Mouse (Mus musculus) heart, embryonic 13.5 days (tissue): ENCODE data around the gene Csnk1e. TPM values are rescaled to one million over a fixed set of nuclear protein-coding genes. Genes with fewer than 3 reads are reported as not detected.

Source experiments
- ATAC-seq: fragments of 200-750 bp; cut with Nextera tagmentation; 2 replicates; pipeline ENCODE4 v1.8.0; 2017; ENCODE audit warnings: moderate TSS enrichment; ENCODE audit not compliant: insufficient number of reproducible peaks, low FRiP score, low TSS enrichment; ENCODE audit errors: extremely low read depth
- H3K27ac ChIP-seq: fragments of 300-500 bp; sonication (generic); replicated peaks from 2 replicates; pipeline ENCODE4 v1.5.1; 2015; ENCODE audit warnings: moderate library complexity, mild to moderate bottlenecking, inconsistent platforms
- H3K27me3 ChIP-seq: fragments of 300-500 bp; sonication (generic); replicated peaks from 2 replicates; pipeline ENCODE4 v1.6.1; 2015; ENCODE audit warnings: mild to moderate bottlenecking, inconsistent platforms
- H3K36me3 ChIP-seq: fragments of 300-500 bp; sonication (generic); 2 replicates; pipeline ENCODE4 v1.6.1; 2015; ENCODE audit warnings: mild to moderate bottlenecking, inconsistent platforms
- H3K4me1 ChIP-seq: fragments of 300-500 bp; sonication (generic); 2 replicates; pipeline ENCODE4 v1.6.1; 2015; ENCODE audit warnings: inconsistent platforms
- H3K4me2 ChIP-seq: fragments of 300-500 bp; sonication (generic); 2 replicates; pipeline ENCODE4 v1.6.1; 2015; ENCODE audit warnings: inconsistent platforms, mild to moderate bottlenecking, moderate library complexity
- H3K4me3 ChIP-seq: fragments of 300-500 bp; sonication (generic); 2 replicates; pipeline ENCODE4 v1.5.1; 2015; ENCODE audit warnings: moderate library complexity, mild to moderate bottlenecking, inconsistent platforms
- H3K9ac ChIP-seq: fragments of 300-500 bp; sonication (generic); 2 replicates; pipeline ENCODE4 v1.6.1; 2015; ENCODE audit warnings: inconsistent platforms, mild to moderate bottlenecking, moderate library complexity
- H3K9me3 ChIP-seq: fragments of 300-500 bp; sonication (generic); 2 replicates; pipeline ENCODE4 v1.6.1; 2016; ENCODE audit warnings: inconsistent platforms
- WGBS: fragments of 180-500 bp; shearing (Covaris S2); methylation state at CpG from one replicate; pipeline ENCODE4 v1.1.7; 2015; ENCODE audit warnings: mixed read lengths; 5-methylcytosine and 5-hydroxymethylcytosine counted together
- polyA plus RNA-seq: library from polyadenylated mRNA; unstranded; fragments of >200 nt; fragmentation: Nextera tagmentation; extraction: Ambion mirVana; gene quantifications from 2 replicates; pipeline ENCODE4 v1.2.1, GENCODE M21; 2015

The Csnk1e gene
- polyA plus RNA-seq, 1 experiment from 2014 or later: 64.8 TPM

- Histone ChIP-seq H3K36me3 (peaks cover 73% of the 10 kb centered on the region), H3K27me3 (no peaks in the 10 kb centered on the region), H3K4me1 (peaks cover 14% of the 10 kb centered on the region), H3K9ac (no peak overlapping the region), H3K4me2 (no peak overlapping the region), H3K27ac (no peak overlapping the region), H3K4me3 (no peak overlapping the region), H3K9me3 (no peaks in the 10 kb centered on the region)
- WGBS: 86% methylated on average over 11 of the region's 11 CpGs
- no peak for ATAC-seq
These were observed 36.7 kb downstream of the Csnk1e start for GRCm38 (mm10) chr15:79418677-79419076.

GRCm38 (mm10) chr15:79418265-79418664 lies 37.1 kb downstream of the Csnk1e start:
- 93% methylated on average over 3 of the region's 3 CpGs for WGBS

DNA sequence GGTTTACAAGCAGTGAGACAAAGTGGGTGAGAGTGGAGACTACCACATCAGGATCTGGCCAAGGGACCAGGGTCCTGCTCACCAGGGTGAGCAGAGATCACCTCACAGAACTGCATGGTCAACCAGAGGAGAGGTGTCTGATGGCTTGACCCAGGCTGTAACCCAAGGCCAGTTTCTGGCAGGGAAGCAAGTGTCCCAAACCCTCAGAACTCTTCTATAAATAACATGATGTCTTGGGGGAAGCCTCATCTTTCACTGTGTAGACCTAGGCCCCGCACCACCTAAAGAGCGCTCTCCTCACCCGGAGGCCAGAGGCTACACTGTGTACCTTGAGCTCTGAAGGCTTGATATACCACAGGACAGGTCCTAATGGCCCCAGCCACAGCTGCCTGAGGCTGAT lies 38.0 kb downstream of the Csnk1e start:
- Histone ChIP-seq H3K4me3 (no peak overlapping the region), H3K4me2 (no peak overlapping the region), H3K36me3 (peaks cover 60% of the 10 kb centered on the region), H3K27me3 (no peaks in the 10 kb centered on the region), H3K27ac (no peak overlapping the region), H3K9ac (no peak overlapping the region), H3K4me1 (peaks cover 10% of the 10 kb centered on the region), H3K9me3 (no peaks in the 10 kb centered on the region)
- ATAC-seq: no peak
- WGBS: 94% methylated on average over 3 of the region's 3 CpGs

More at GRCm38 (mm10) chr15:79418265-79418664, 37.1 kb downstream of the Csnk1e start:
- no peak for ATAC-seq
- H3K36me3 ChIP-seq: peaks cover 68% of the 10 kb centered on the region
- no peak overlapping the region for H3K4me2 ChIP-seq
- no peak overlapping the region for H3K27ac ChIP-seq
- H3K4me3 ChIP-seq: no peak overlapping the region
- H3K27me3 ChIP-seq: no peaks in the 10 kb centered on the region
- H3K4me1 ChIP-seq: peaks cover 14% of the 10 kb centered on the region
- no peaks in the 10 kb centered on the region for H3K9me3 ChIP-seq
- no peak overlapping the region for H3K9ac ChIP-seq

DNA sequence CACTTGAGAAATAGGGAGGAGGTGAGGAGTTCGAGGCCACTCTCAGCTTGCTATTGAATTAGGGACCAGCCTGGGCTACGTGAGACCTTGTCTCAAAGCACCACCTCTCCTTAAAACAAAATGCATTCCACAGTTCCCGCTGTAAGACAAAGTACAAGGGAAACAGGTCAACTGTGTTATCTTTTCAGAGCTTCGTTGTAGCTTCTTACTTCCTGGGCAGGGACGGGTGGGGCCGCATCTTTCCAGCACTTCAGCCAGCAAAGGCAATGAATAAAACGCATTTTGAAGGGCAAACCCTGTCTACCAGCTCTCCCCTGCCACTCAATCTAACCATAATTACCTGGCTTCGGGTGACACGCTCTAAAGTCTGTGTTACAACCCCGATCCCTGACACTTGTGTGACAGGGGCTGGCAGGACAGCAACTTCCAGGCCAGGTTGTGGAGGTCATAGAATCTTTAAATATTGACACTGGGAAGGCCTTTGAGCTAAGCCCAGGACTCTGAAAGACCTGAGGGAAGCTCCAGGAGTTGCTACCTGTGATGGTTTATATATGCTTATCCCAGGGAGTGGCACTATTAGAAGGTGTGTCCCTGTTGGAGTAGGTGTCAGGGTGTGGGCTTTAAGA lies 38.8 kb downstream of the Csnk1e start:
- peaks cover 52% of the 10 kb centered on the region for H3K36me3 ChIP-seq
- ATAC-seq: no peak
- 81% methylated on average over 10 of the region's 10 CpGs for WGBS

DNA sequence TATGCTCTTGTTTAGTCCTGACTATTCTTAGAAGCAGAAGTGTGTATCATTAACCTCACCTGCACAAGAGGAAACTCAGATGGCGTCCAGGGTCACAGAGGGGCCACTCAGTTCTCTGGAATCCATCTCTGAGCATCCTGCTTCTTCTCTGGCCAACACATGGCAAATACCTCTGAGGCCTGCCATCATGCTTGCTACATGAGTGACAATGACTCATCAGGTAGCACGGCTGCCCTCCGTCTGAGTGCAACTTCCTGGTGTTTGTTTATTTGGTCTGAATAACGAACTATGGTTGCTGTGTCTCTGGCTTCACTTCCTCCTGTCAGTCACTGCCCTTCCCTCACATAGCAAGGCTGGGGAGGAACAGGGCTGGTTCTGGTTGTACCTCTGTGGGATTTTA lies 40.9 kb downstream of the Csnk1e start:
- Histone ChIP-seq H3K4me1 (peaks cover 9% of the 10 kb centered on the region), H3K4me3 (no peak overlapping the region), H3K9me3 (no peaks in the 10 kb centered on the region), H3K27me3 (no peaks in the 10 kb centered on the region), H3K36me3 (peaks cover 31% of the 10 kb centered on the region), H3K9ac (no peak overlapping the region), H3K4me2 (no peak overlapping the region), H3K27ac (0 out of 2 replicates have a peak overlapping the region, but pooled peaks have one; percentile 0)
- 35% methylated on average over 4 of the region's 4 CpGs for WGBS
- ATAC-seq: no peak

More for the DNA sequence above, 38.8 kb downstream of the Csnk1e start:
- no peak overlapping the region for H3K9ac ChIP-seq
- no peak overlapping the region for H3K27ac ChIP-seq
- H3K4me2 ChIP-seq: no peak overlapping the region
- no peaks in the 10 kb centered on the region for H3K9me3 ChIP-seq
- H3K4me1 ChIP-seq: peaks cover 9% of the 10 kb centered on the region
- H3K27me3 ChIP-seq: no peaks in the 10 kb centered on the region
- no peak overlapping the region for H3K4me3 ChIP-seq

GRCm38 (mm10) chr15:79413802-79414201 lies 41.6 kb downstream of the Csnk1e start:
- WGBS: 72% methylated on average over 8 of the region's 8 CpGs
- ATAC-seq: no peak
- H3K36me3 ChIP-seq: peaks cover 24% of the 10 kb centered on the region
- no peak overlapping the region for H3K4me3 ChIP-seq
- no peak overlapping the region for H3K9ac ChIP-seq
- no peaks in the 10 kb centered on the region for H3K27me3 ChIP-seq
- no peaks in the 10 kb centered on the region for H3K9me3 ChIP-seq
- H3K27ac ChIP-seq: no peak overlapping the region
- H3K4me2 ChIP-seq: no peak overlapping the region
- H3K4me1 ChIP-seq: peaks cover 16% of the 10 kb centered on the region

GRCm38 (mm10) chr15:79413201-79413600 lies 42.2 kb downstream of the Csnk1e start:
- ATAC-seq: no peak
- 92% methylated on average over 3 of the region's 3 CpGs for WGBS
- H3K4me1 ChIP-seq: peaks cover 22% of the 10 kb centered on the region
- H3K4me3 ChIP-seq: no peak overlapping the region
- H3K27ac ChIP-seq: no peak overlapping the region
- no peaks in the 10 kb centered on the region for H3K9me3 ChIP-seq
- no peak overlapping the region for H3K9ac ChIP-seq
- no peak overlapping the region for H3K4me2 ChIP-seq
- H3K27me3 ChIP-seq: no peaks in the 10 kb centered on the region
- peaks cover 18% of the 10 kb centered on the region for H3K36me3 ChIP-seq

DNA sequence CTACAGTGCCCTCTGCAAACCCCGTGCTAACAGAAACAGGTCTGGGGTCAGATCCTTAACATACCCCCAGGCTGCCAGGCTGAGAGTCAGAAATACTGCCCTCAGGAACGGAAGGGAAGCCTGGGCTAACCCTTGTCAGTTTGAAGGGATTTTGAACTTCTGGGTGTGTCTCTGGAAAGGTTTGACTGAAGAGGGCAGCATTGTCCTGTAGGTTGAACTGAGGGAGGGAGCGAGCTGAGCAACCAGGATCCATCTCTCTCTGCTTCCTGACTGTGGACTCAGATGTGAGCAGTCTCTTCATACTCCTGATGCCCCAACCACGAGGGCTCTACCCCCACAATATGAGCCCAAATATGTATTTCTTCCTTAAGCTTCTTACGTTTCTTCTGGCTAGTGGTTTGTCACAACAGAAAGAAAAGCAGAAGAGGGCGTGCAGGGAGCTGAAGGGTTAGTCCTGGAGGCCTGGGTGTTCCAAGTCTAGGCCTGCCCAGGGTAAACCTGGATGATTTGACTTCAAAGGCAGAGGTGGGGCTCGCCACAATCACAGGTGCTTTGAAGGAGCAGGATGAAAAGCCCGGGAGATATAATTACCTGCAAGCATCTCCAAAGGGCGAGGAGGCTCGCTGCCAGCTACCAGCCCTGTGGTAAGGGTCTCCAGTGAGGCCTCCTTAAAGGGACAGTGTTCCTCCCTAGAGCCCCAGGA lies 43.9 kb downstream of the Csnk1e start:
- Histone ChIP-seq H3K27me3 (no peaks in the 10 kb centered on the region), H3K9ac (no peak overlapping the region), H3K4me1 (peaks cover 30% of the 10 kb centered on the region), H3K27ac (no peak overlapping the region), H3K4me2 (no peak overlapping the region), H3K36me3 (peaks cover 3% of the 10 kb centered on the region), H3K4me3 (no peak overlapping the region), H3K9me3 (no peaks in the 10 kb centered on the region)
- ATAC-seq: no peak
- WGBS: 67% methylated on average over 10 of the region's 10 CpGs

- 77% methylated on average over 4 of the region's 4 CpGs for WGBS
- H3K27ac ChIP-seq: peak overlapping the region; percentile 67
- H3K36me3 ChIP-seq: no peaks in the 10 kb centered on the region
- no peak overlapping the region for H3K9ac ChIP-seq
- no peak overlapping the region for H3K4me2 ChIP-seq
- peak; percentile 69; the same call in 1 of the 2 replicates for ATAC-seq
- peaks cover 29% of the 10 kb centered on the region for H3K4me1 ChIP-seq
- H3K27me3 ChIP-seq: no peaks in the 10 kb centered on the region
- no peak overlapping the region for H3K4me3 ChIP-seq
- no peaks in the 10 kb centered on the region for H3K9me3 ChIP-seq
These were observed 46.2 kb downstream of the Csnk1e start for GRCm38 (mm10) chr15:79409077-79409573.

DNA sequence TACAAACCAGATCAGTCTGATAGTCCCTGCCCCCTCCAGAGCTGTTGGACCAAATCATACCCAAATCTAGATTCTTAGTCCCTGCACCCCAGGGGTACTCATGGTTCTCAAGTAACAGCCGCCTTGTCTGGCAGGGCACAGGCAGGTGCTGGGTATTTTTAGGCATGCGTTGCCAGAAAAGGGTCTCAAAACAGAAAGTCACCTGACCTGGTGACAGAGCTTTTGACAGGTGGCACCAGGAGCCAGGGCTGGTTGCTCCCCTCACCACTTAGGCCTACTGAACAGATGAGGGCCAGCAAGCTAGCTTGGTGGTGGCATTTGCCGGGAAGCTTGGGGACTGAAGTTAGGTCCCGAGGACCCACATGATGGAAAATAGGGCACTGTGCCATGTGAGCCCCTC lies 48.8 kb downstream of the Csnk1e start:
- Histone ChIP-seq H3K4me1 (peaks cover 43% of the 10 kb centered on the region), H3K9ac (no peak overlapping the region), H3K27ac (no peak overlapping the region), H3K9me3 (no peaks in the 10 kb centered on the region), H3K4me3 (no peak overlapping the region), H3K27me3 (no peaks in the 10 kb centered on the region), H3K36me3 (no peaks in the 10 kb centered on the region), H3K4me2 (no peak overlapping the region)
- no peak for ATAC-seq
- 63% methylated on average over 4 of the region's 4 CpGs for WGBS

DNA sequence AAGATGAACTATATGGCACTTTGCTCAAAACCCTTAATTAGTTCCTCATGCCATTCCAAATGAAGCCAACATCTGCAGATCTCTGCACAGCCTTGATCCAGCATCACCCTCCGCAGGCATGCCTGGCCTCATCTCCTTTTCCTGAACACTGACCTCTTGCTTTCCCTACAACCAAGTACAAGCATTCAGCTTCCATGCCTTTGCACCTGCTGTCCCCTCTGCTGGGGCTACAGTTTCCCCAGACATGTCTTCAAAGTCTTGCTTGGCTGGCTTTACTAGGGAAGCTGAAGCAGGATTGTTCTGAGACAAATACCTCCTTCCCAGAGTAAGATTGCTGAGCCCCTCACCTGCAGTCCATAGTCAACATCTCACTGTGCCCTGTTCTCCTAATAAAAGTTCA lies 51.1 kb downstream of the Csnk1e start:
- Histone ChIP-seq H3K4me1 (peaks cover 63% of the 10 kb centered on the region), H3K36me3 (no peaks in the 10 kb centered on the region), H3K27ac (no peak overlapping the region), H3K4me2 (peak overlapping the region; percentile 95), H3K4me3 (no peak overlapping the region), H3K9ac (no peak overlapping the region), H3K9me3 (no peaks in the 10 kb centered on the region), H3K27me3 (no peaks in the 10 kb centered on the region)
- 78% methylated on average over 1 of the region's 1 CpGs for WGBS
- ATAC-seq: no peak
